Comparison of ENCODE assay signal across 8 mouse cellular contexts in genomic region chr2:165387844-165388495, GRCm38 (mm10). TPM values are rescaled to one million over a fixed set of nuclear protein-coding genes. Genes with fewer than 3 reads are reported as not detected.
DNase-seq lines count a peak whose midpoint lies in the region.

Gene Zfp334, minus strand, starts transcription at chr2:165388259.

- peaks cover 25% of the 10 kb centered on the region for H3K4me1 ChIP-seq in embryonic facial prominence, embryonic 10.5 days
- H3K4me1 ChIP-seq in midbrain, embryonic 10.5 days = peaks cover 29% of the 10 kb centered on the region

- peaks cover 40% of the 10 kb centered on the region for H3K36me3 ChIP-seq in embryonic facial prominence, embryonic 10.5 days (replicated peaks)
- H3K36me3 ChIP-seq in midbrain, embryonic 10.5 days = peaks cover 40% of the 10 kb centered on the region

- H3K27me3 ChIP-seq in embryonic facial prominence, embryonic 10.5 days (replicated peaks; ENCODE audit: low read depth, poor library complexity, severe bottlenecking) = no peaks in the 10 kb centered on the region
- no peaks in the 10 kb centered on the region for H3K27me3 ChIP-seq in midbrain, embryonic 10.5 days (ENCODE audit: low read depth, poor library complexity, severe bottlenecking)

- peak within 1 kb of the TSS; percentile 98 for H3K27ac ChIP-seq in embryonic facial prominence, embryonic 10.5 days (replicated peaks)
- peak within 1 kb of the TSS; percentile 99 for H3K27ac ChIP-seq in midbrain, embryonic 10.5 days (replicated peaks)

- intact Hi-C loops in left cerebral cortex, postnatal 14 days (cut with DNase I) = no loop called here

- H3K9me3 ChIP-seq in embryonic facial prominence, embryonic 10.5 days = no peaks in the 10 kb centered on the region
- no peaks in the 10 kb centered on the region for H3K9me3 ChIP-seq in midbrain, embryonic 10.5 days (replicated peaks)

- whole genome bisulfite sequencing in embryonic facial prominence, embryonic 10.5 days = under 1% methylated on average over 40 of the region's 40 CpGs
- WGBS in midbrain, embryonic 10.5 days = under 1% methylated on average over 40 of the region's 40 CpGs

- H3K4me3 ChIP-seq in embryonic facial prominence, embryonic 10.5 days = peak within 1 kb of the TSS; percentile 87
- H3K4me3 ChIP-seq in midbrain, embryonic 10.5 days = peak within 1 kb of the TSS; percentile 83

- DNase-seq in adrenal gland, postnatal 36 days = peak; percentile 97
- DNase-seq in embryonic facial prominence, embryonic 10.5 days (ENCODE audit: low spot score) = peak; percentile 97
- peak; percentile 99 for DNase-seq in heart, adult 11 months
- DNase-seq in kidney, adult 11 months = peak; percentile 90
- peak; percentile 97 to 98 for DNase-seq in left cerebral cortex, postnatal 14 days (ENCODE audit: low spot score in 2 of 2)
- DNase-seq in midbrain, embryonic 10.5 days (ENCODE audit: low spot score) = peak; percentile 98
- peak; percentile 87 for DNase-seq in skeletal muscle tissue, adult 2 months (ENCODE audit: low read depth, low spot score)
- no peak for DNase-seq in thymus, postnatal 25 days

RNA-seq across cellular contexts. Expression of gene Zfp334, which starts in this region (rescaled TPM):
- total RNA-seq in adrenal gland, postnatal 36 days (2021) = 1 to 10 TPM; 4.0 to 6.1 TPM
- 20.8 and 21.6 TPM in 2 replicates for polyA plus RNA-seq in embryonic facial prominence, embryonic 10.5 days (2016; fragmentation: Nextera tagmentation; extraction: Ambion mirVana)
- total RNA-seq in left cerebral cortex, postnatal 14 days (2021) = 10 to 100 TPM; 12.1 to 12.4 TPM
- 19.9 and 23.1 TPM in 2 replicates for polyA plus RNA-seq in midbrain, embryonic 10.5 days (2016; fragmentation: Nextera tagmentation; extraction: Ambion mirVana)
